Comparison of ENCODE assay signal across 8 mouse cellular contexts in genomic region chr19:53806526-53807275, GRCm38 (mm10).
DNase-seq lines count a peak whose midpoint lies in the region; ATAC-seq and TF ChIP-seq lines count a peak whose summit lies in the region.
"Not testable (repeated sequence)": the region's sequence is repeated elsewhere in the genome, so short reads cannot be mapped to it uniquely, and the experiment has no call there.

No protein-coding gene starts in this region.

- not testable (repeated sequence) for H3K4me2 ChIP-seq in heart, embryonic 13.5 days; kidney, embryonic 15.5 days; limb, embryonic 12.5 days; neural tube, embryonic 13.5 days
- H3K4me2 ChIP-seq in hindbrain, embryonic 13.5 days: 0 out of 2 replicates have a peak overlapping the region, but pooled peaks have one; percentile 6

- H3K9ac ChIP-seq in heart, embryonic 13.5 days: peak overlapping the region; percentile 69
- peak overlapping the region; percentile 29; the same call in 1 of the 2 replicates for H3K9ac ChIP-seq in hindbrain, embryonic 13.5 days
- not testable (repeated sequence) for H3K9ac ChIP-seq in kidney, embryonic 15.5 days; limb, embryonic 12.5 days (replicated peaks)
- 0 out of 2 replicates have a peak overlapping the region, but pooled peaks have one; percentile 4 for H3K9ac ChIP-seq in neural tube, embryonic 13.5 days

- ATAC-seq in CD4-positive, CD25-positive, alpha-beta regulatory T cell, adult 4 months: peak; percentile 27
- ATAC-seq in heart, embryonic 13.5 days (ENCODE audit: extremely low read depth, insufficient number of reproducible peaks, low FRiP score, low TSS enrichment); hindbrain, embryonic 13.5 days (ENCODE audit: low FRiP score); kidney, embryonic 15.5 days (replicated peaks; ENCODE audit: low FRiP score); limb, embryonic 12.5 days (ENCODE audit: insufficient number of reproducible peaks, insufficient read depth, low FRiP score, low TSS enrichment, low read depth); neural tube, embryonic 13.5 days (ENCODE audit: low read depth): not testable (repeated sequence)

- H3K27ac ChIP-seq in cortical plate, adult 2 months (ENCODE audit: insufficient read depth, low read length): peak overlapping the region; percentile 61; the same call in 1 of the 2 replicates
- H3K27ac ChIP-seq in gastrocnemius, adult 2 months: peak overlapping the region; percentile 40
- peak overlapping the region; percentile 85 for H3K27ac ChIP-seq in heart, embryonic 13.5 days (replicated peaks)
- 0 out of 2 replicates have a peak overlapping the region, but pooled peaks have one; percentile 23 for H3K27ac ChIP-seq in hindbrain, embryonic 13.5 days
- H3K27ac ChIP-seq in kidney, embryonic 15.5 days: peak overlapping the region; percentile 9; the same call in 1 of the 2 replicates
- H3K27ac ChIP-seq in limb, embryonic 12.5 days: peak overlapping the region; percentile 20; the same call in 1 of the 2 replicates
- H3K27ac ChIP-seq in neural tube, embryonic 13.5 days (replicated peaks): not testable (repeated sequence)

- WGBS in heart, embryonic 13.5 days: 68% methylated on average over 6 of the region's 6 CpGs
- WGBS in hindbrain, embryonic 13.5 days: 79% methylated on average over 6 of the region's 6 CpGs
- WGBS in kidney, embryonic 15.5 days: 79% methylated on average over 6 of the region's 6 CpGs
- WGBS in limb, embryonic 12.5 days: 82% methylated on average over 6 of the region's 6 CpGs
- 86% methylated on average over 6 of the region's 6 CpGs for WGBS in neural tube, embryonic 13.5 days

- intact Hi-C loops in gastrocnemius, adult 2 months (cut with DNase I): loop anchor here (2.0 kb wide), 1 partner anchor 16 kb away; no protein-coding TSS in a partner anchor

- not testable (repeated sequence) for TF ChIP-seq CTCF in cortical plate, adult 2 months (IDR thresholded peaks at IDR 0.05; ENCODE audit: extremely low read depth, insufficient read depth, low read length); gastrocnemius, adult 2 months (IDR thresholded peaks at IDR 0.05)

- H3K36me3 ChIP-seq in heart, embryonic 13.5 days; hindbrain, embryonic 13.5 days; kidney, embryonic 15.5 days; limb, embryonic 12.5 days; neural tube, embryonic 13.5 days: not testable (repeated sequence)

- peaks cover 17% of the 10 kb centered on the region for H3K4me1 ChIP-seq in cortical plate, adult 2 months (ENCODE audit: control insufficient read depth, insufficient read depth, low read length)
- H3K4me1 ChIP-seq in heart, embryonic 13.5 days: peaks cover 92% of the 10 kb centered on the region
- H3K4me1 ChIP-seq in hindbrain, embryonic 13.5 days (replicated peaks): peaks cover 15% of the 10 kb centered on the region
- peaks cover 47% of the 10 kb centered on the region for H3K4me1 ChIP-seq in kidney, embryonic 15.5 days
- peaks cover 22% of the 10 kb centered on the region for H3K4me1 ChIP-seq in limb, embryonic 12.5 days (replicated peaks)
- not testable (repeated sequence) for H3K4me1 ChIP-seq in neural tube, embryonic 13.5 days (replicated peaks)

- not testable (repeated sequence) for H3K27me3 ChIP-seq in heart, embryonic 13.5 days (replicated peaks); hindbrain, embryonic 13.5 days; kidney, embryonic 15.5 days; limb, embryonic 12.5 days; neural tube, embryonic 13.5 days

- DNase-seq in gastrocnemius, adult 2 months: not testable (repeated sequence)

- H3K9me3 ChIP-seq in heart, embryonic 13.5 days; hindbrain, embryonic 13.5 days; kidney, embryonic 15.5 days (replicated peaks); limb, embryonic 12.5 days; neural tube, embryonic 13.5 days: not testable (repeated sequence)

- H3K4me3 ChIP-seq in cortical plate, adult 2 months (ENCODE audit: insufficient read depth, low read length); gastrocnemius, adult 2 months; heart, embryonic 13.5 days; hindbrain, embryonic 13.5 days; kidney, embryonic 15.5 days (replicated peaks); limb, embryonic 12.5 days (replicated peaks); neural tube, embryonic 13.5 days: not testable (repeated sequence)

- not testable (repeated sequence) for TF ChIP-seq POLR2A in cortical plate, adult 2 months (IDR thresholded peaks at IDR 0.05; ENCODE audit: extremely low read depth, insufficient read depth, low read length)
